Mouse (Mus musculus): ENCODE measurements around the gene Ccn6. TPM values are rescaled to one million over a fixed set of nuclear protein-coding genes. Genes with fewer than 3 reads are reported as not detected.
A peak's percentile ranks its signal among the peaks of the same experiment; 100 is the strongest.

Gene Ccn6
- polyA plus RNA-seq, 1 experiment from 2014 or later: 0.37 TPM

- Histone ChIP-seq H3K4me2 (replicated peaks; ENCODE audit: low read depth, low read length) (no peak overlapping the region), H3K9ac (ENCODE audit: low read depth, low read length) (no peak overlapping the region), H3K36me3 (ENCODE audit: control insufficient read depth, insufficient read depth, low read length) (no peaks in the 10 kb centered on the region), H3K4me1 (ENCODE audit: control insufficient read depth, insufficient read depth, low read length) (peaks cover 13% of the 10 kb centered on the region; the same call in 1 of the 2 replicates), H3K9me3 (ENCODE audit: control insufficient read depth, low read length) (no peaks in the 10 kb centered on the region), H3K27ac (ENCODE audit: low read depth, low read length) (no peak overlapping the region), H3K27me3 (ENCODE audit: control insufficient read depth, insufficient read depth, low read length) (no peaks in the 10 kb centered on the region), H3K4me3 (ENCODE audit: low read length) (no peak overlapping the region)
- WGBS: 49% methylated on average over 9 of the region's 9 CpGs
- peak; percentile 21; the same call in 1 of the 2 replicates for ATAC-seq (ENCODE audit: low FRiP score, low TSS enrichment)
Observed at GRCm38 (mm10) chr10:39169642-39170041, 6.0 kb upstream of the Ccn6 start.

- Histone ChIP-seq H3K27ac (ENCODE audit: low read depth, low read length) (no peak overlapping the region), H3K4me1 (ENCODE audit: control insufficient read depth, insufficient read depth, low read length) (peaks cover 16% of the 10 kb centered on the region; the same call in 1 of the 2 replicates), H3K9me3 (ENCODE audit: control insufficient read depth, low read length) (no peaks in the 10 kb centered on the region), H3K4me3 (ENCODE audit: low read length) (no peak overlapping the region), H3K27me3 (ENCODE audit: control insufficient read depth, insufficient read depth, low read length) (no peaks in the 10 kb centered on the region), H3K4me2 (replicated peaks; ENCODE audit: low read depth, low read length) (no peak overlapping the region), H3K9ac (ENCODE audit: low read depth, low read length) (no peak overlapping the region), H3K36me3 (ENCODE audit: control insufficient read depth, insufficient read depth, low read length) (no peaks in the 10 kb centered on the region)
- ATAC-seq (ENCODE audit: low FRiP score, low TSS enrichment): no peak
- WGBS: 59% methylated on average over 11 of the region's 11 CpGs
Observed at GRCm38 (mm10) chr10:39167611-39168010, 4.0 kb upstream of the Ccn6 start.

- no peaks in the 10 kb centered on the region for H3K9me3 ChIP-seq (ENCODE audit: control insufficient read depth, low read length)
- peak overlapping the region; percentile 22; the same call in 1 of the 2 replicates for H3K4me3 ChIP-seq (ENCODE audit: low read length)
- H3K4me2 ChIP-seq (replicated peaks; ENCODE audit: low read depth, low read length): peak overlapping the region; percentile 33
- peaks cover 13% of the 10 kb centered on the region; the same call in 1 of the 2 replicates for H3K4me1 ChIP-seq (ENCODE audit: control insufficient read depth, insufficient read depth, low read length)
- no peak overlapping the region for H3K27ac ChIP-seq (ENCODE audit: low read depth, low read length)
- 21% methylated on average over 11 of the region's 11 CpGs for WGBS
- H3K27me3 ChIP-seq (ENCODE audit: control insufficient read depth, insufficient read depth, low read length): no peaks in the 10 kb centered on the region
- 0 out of 2 replicates have a peak overlapping the region, but pooled peaks have one; percentile 14 for H3K9ac ChIP-seq (ENCODE audit: low read depth, low read length)
- ATAC-seq (ENCODE audit: low FRiP score, low TSS enrichment): no peak
- no peaks in the 10 kb centered on the region for H3K36me3 ChIP-seq (ENCODE audit: control insufficient read depth, insufficient read depth, low read length)
Observed at GRCm38 (mm10) chr10:39165632-39166115, 2.1 kb upstream of the Ccn6 start.

GRCm38 (mm10) chr10:39162666-39163484, 719 bp downstream of the Ccn6 start:
- ATAC-seq (ENCODE audit: low FRiP score, low TSS enrichment): peak; percentile 49; the same call in 1 of the 2 replicates
- no peaks in the 10 kb centered on the region for H3K36me3 ChIP-seq (ENCODE audit: control insufficient read depth, insufficient read depth, low read length)
- H3K27ac ChIP-seq (ENCODE audit: low read depth, low read length): no peak overlapping the region; the same call in 1 of the 2 replicates
- 18% methylated on average over 18 of the region's 18 CpGs for WGBS
- peaks cover 11% of the 10 kb centered on the region; the same call in 1 of the 2 replicates for H3K4me1 ChIP-seq (ENCODE audit: control insufficient read depth, insufficient read depth, low read length)
- no peaks in the 10 kb centered on the region for H3K9me3 ChIP-seq (ENCODE audit: control insufficient read depth, low read length)
- H3K27me3 ChIP-seq (ENCODE audit: control insufficient read depth, insufficient read depth, low read length): no peaks in the 10 kb centered on the region
- 0 out of 2 replicates have a peak overlapping the region, but pooled peaks have one; percentile 28 for H3K9ac ChIP-seq (ENCODE audit: low read depth, low read length)
- 0 out of 2 replicates have a peak overlapping the region, but pooled peaks have one; percentile 5 for H3K4me3 ChIP-seq (ENCODE audit: low read length)
- peak overlapping the region; percentile 25 for H3K4me2 ChIP-seq (replicated peaks; ENCODE audit: low read depth, low read length)

GRCm38 (mm10) chr10:39161406-39161805, 2.2 kb downstream of the Ccn6 start:
- ATAC-seq (ENCODE audit: low FRiP score, low TSS enrichment): no peak
- H3K27ac ChIP-seq (ENCODE audit: low read depth, low read length): no peak overlapping the region
- H3K4me2 ChIP-seq (replicated peaks; ENCODE audit: low read depth, low read length): no peak overlapping the region
- H3K36me3 ChIP-seq (ENCODE audit: control insufficient read depth, insufficient read depth, low read length): no peaks in the 10 kb centered on the region
- peaks cover 11% of the 10 kb centered on the region; the same call in 1 of the 2 replicates for H3K4me1 ChIP-seq (ENCODE audit: control insufficient read depth, insufficient read depth, low read length)
- WGBS: 83% methylated on average over 1 of the region's 1 CpGs
- H3K4me3 ChIP-seq (ENCODE audit: low read length): no peak overlapping the region
- H3K9me3 ChIP-seq (ENCODE audit: control insufficient read depth, low read length): no peaks in the 10 kb centered on the region
- no peaks in the 10 kb centered on the region for H3K27me3 ChIP-seq (ENCODE audit: control insufficient read depth, insufficient read depth, low read length)
- no peak overlapping the region for H3K9ac ChIP-seq (ENCODE audit: low read depth, low read length)

- peak; percentile 8; the same call in 1 of the 2 replicates for ATAC-seq (ENCODE audit: low FRiP score, low TSS enrichment)
- Histone ChIP-seq H3K9me3 (ENCODE audit: control insufficient read depth, low read length) (no peaks in the 10 kb centered on the region), H3K27ac (ENCODE audit: low read depth, low read length) (no peak overlapping the region), H3K4me3 (ENCODE audit: low read length) (no peak overlapping the region), H3K4me1 (ENCODE audit: control insufficient read depth, insufficient read depth, low read length) (peaks cover 8% of the 10 kb centered on the region; the same call in 1 of the 2 replicates), H3K9ac (ENCODE audit: low read depth, low read length) (no peak overlapping the region), H3K4me2 (replicated peaks; ENCODE audit: low read depth, low read length) (no peak overlapping the region), H3K27me3 (ENCODE audit: control insufficient read depth, insufficient read depth, low read length) (no peaks in the 10 kb centered on the region), H3K36me3 (ENCODE audit: control insufficient read depth, insufficient read depth, low read length) (no peaks in the 10 kb centered on the region)
- 61% methylated on average over 12 of the region's 12 CpGs for WGBS
Observed at GRCm38 (mm10) chr10:39158306-39158705, 5.3 kb downstream of the Ccn6 start.

GRCm38 (mm10) chr10:39157321-39157720, 6.3 kb downstream of the Ccn6 start:
- Histone ChIP-seq H3K27ac (ENCODE audit: low read depth, low read length) (no peak overlapping the region), H3K36me3 (ENCODE audit: control insufficient read depth, insufficient read depth, low read length) (no peaks in the 10 kb centered on the region), H3K4me1 (ENCODE audit: control insufficient read depth, insufficient read depth, low read length) (no peaks in the 10 kb centered on the region), H3K4me2 (replicated peaks; ENCODE audit: low read depth, low read length) (no peak overlapping the region), H3K4me3 (ENCODE audit: low read length) (no peak overlapping the region), H3K9ac (ENCODE audit: low read depth, low read length) (no peak overlapping the region), H3K9me3 (ENCODE audit: control insufficient read depth, low read length) (no peaks in the 10 kb centered on the region), H3K27me3 (ENCODE audit: control insufficient read depth, insufficient read depth, low read length) (no peaks in the 10 kb centered on the region)
- WGBS: 86% methylated on average over 1 of the region's 1 CpGs
- no peak for ATAC-seq (ENCODE audit: low FRiP score, low TSS enrichment)

- H3K27me3 ChIP-seq (ENCODE audit: control insufficient read depth, insufficient read depth, low read length): no peaks in the 10 kb centered on the region
- ATAC-seq (ENCODE audit: low FRiP score, low TSS enrichment): no peak
- no peaks in the 10 kb centered on the region for H3K4me1 ChIP-seq (ENCODE audit: control insufficient read depth, insufficient read depth, low read length)
- H3K4me3 ChIP-seq (ENCODE audit: low read length): no peak overlapping the region
- no peak overlapping the region for H3K4me2 ChIP-seq (replicated peaks; ENCODE audit: low read depth, low read length)
- H3K9me3 ChIP-seq (ENCODE audit: control insufficient read depth, low read length): no peaks in the 10 kb centered on the region
- H3K36me3 ChIP-seq (ENCODE audit: control insufficient read depth, insufficient read depth, low read length): no peaks in the 10 kb centered on the region
- H3K9ac ChIP-seq (ENCODE audit: low read depth, low read length): no peak overlapping the region
- WGBS: 73% methylated on average over 5 of the region's 5 CpGs
- no peak overlapping the region for H3K27ac ChIP-seq (ENCODE audit: low read depth, low read length)
Observed at GRCm38 (mm10) chr10:39156719-39157118, 6.9 kb downstream of the Ccn6 start.

- Histone ChIP-seq H3K36me3 (ENCODE audit: control insufficient read depth, insufficient read depth, low read length) (peaks cover 65% of the 10 kb centered on the region), H3K4me3 (ENCODE audit: low read length) (no peak overlapping the region)
- WGBS: 90% methylated on average over 12 of the region's 12 CpGs
Observed at GRCm38 (mm10) chr10:39142216-39142615, 21.4 kb downstream of the Ccn6 start.

More at GRCm38 (mm10) chr10:39142216-39142615, 21.4 kb downstream of the Ccn6 start:
- Histone ChIP-seq H3K4me1 (ENCODE audit: control insufficient read depth, insufficient read depth, low read length) (no peaks in the 10 kb centered on the region), H3K27me3 (ENCODE audit: control insufficient read depth, insufficient read depth, low read length) (no peaks in the 10 kb centered on the region), H3K9me3 (ENCODE audit: control insufficient read depth, low read length) (no peaks in the 10 kb centered on the region), H3K4me2 (replicated peaks; ENCODE audit: low read depth, low read length) (no peak overlapping the region), H3K27ac (ENCODE audit: low read depth, low read length) (no peak overlapping the region), H3K9ac (ENCODE audit: low read depth, low read length) (no peak overlapping the region)
- no peak for ATAC-seq (ENCODE audit: low FRiP score, low TSS enrichment)
